Comparison of ENCODE assay signal across 11 mouse cellular contexts in the genomic region with DNA sequence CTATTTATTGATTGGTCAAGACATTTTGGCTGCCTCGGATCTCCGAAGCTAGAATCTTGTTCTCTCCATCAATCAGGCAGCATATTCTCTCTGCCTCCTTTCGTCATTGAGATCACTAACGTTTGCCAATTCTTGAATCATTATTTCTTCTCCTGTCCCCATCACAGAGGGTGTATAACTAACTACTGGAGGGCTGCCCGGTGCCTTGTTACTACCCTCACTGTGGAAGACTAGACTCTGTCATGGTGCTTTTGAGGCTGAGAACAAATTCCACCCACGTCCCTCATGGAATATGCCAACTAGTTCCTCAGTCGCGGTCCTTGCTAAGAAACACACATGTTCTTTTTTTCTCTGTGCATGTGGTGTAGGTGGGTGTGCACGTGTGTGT. TPM values are rescaled to one million over a fixed set of nuclear protein-coding genes. Genes with fewer than 3 reads are reported as not detected.
DNase-seq lines count a peak whose midpoint lies in the region; ATAC-seq lines count a peak whose summit lies in the region.
"Had no signal": no experiment of that assay in that cellular context is flagged by ENCODE, and none has a peak within 500 bp of the region (broad histone marks: within the 10 kb centered on the region; RNA-seq: fewer than 3 reads in every experiment).

No protein-coding gene starts in this region.

- no peaks in the 10 kb centered on the region for H3K36me3 ChIP-seq in forebrain, embryonic 14.5 days (ENCODE audit: control insufficient read depth, insufficient read depth, low read length)
- H3K36me3 ChIP-seq in midbrain, embryonic 15.5 days (replicated peaks): no peaks in the 10 kb centered on the region
- H3K36me3 ChIP-seq in heart, embryonic 12.5 days: no peaks in the 10 kb centered on the region

- 67% methylated on average over 9 of the region's 9 CpGs for WGBS in forebrain, embryonic 14.5 days
- WGBS in midbrain, embryonic 15.5 days: 86% methylated on average over 9 of the region's 9 CpGs
- WGBS in heart, embryonic 12.5 days: 89% methylated on average over 9 of the region's 9 CpGs

- H3K9ac ChIP-seq in forebrain, embryonic 14.5 days (ENCODE audit: low read length): no peak overlapping the region
- no peak overlapping the region for H3K9ac ChIP-seq in midbrain, embryonic 15.5 days
- H3K9ac ChIP-seq in heart, embryonic 12.5 days: no peak overlapping the region

- no peaks in the 10 kb centered on the region for H3K9me3 ChIP-seq in forebrain, embryonic 14.5 days (replicated peaks; ENCODE audit: control insufficient read depth, low read length)
- no peaks in the 10 kb centered on the region for H3K9me3 ChIP-seq in midbrain, embryonic 15.5 days
- no peaks in the 10 kb centered on the region for H3K9me3 ChIP-seq in heart, embryonic 12.5 days (replicated peaks)

- no peak overlapping the region for H3K4me2 ChIP-seq in forebrain, embryonic 14.5 days (ENCODE audit: low read length)
- no peak overlapping the region for H3K4me2 ChIP-seq in midbrain, embryonic 15.5 days
- no peak overlapping the region for H3K4me2 ChIP-seq in heart, embryonic 12.5 days

- ATAC-seq in forebrain, embryonic 14.5 days: peak; percentile 70
- ATAC-seq in midbrain, embryonic 15.5 days (replicated peaks): peak; percentile 38
- no peak for ATAC-seq in monocyte, adult 5-6 weeks (replicated peaks; ENCODE audit: insufficient number of reproducible peaks, low FRiP score, low TSS enrichment, poor library complexity, severe bottlenecking)
- ATAC-seq in megakaryocyte, adult 5-6 weeks (ENCODE audit: poor library complexity, severe bottlenecking): no peak
- no peak for ATAC-seq in heart, embryonic 12.5 days (ENCODE audit: insufficient number of reproducible peaks, low FRiP score)

- peak; percentile 68 for DNase-seq in cerebellum, adult 11-12 months
- DNase-seq in forebrain, embryonic 14.5 days (ENCODE audit: low spot score): peak; percentile 76
- DNase-seq in layer of hippocampus, adult 9-10 months (ENCODE audit: low spot score): peak; percentile 72
- DNase-seq in adrenal gland, adult 8-10 months: no peak
- DNase-seq: adrenal gland, adult 2 months; thymus, postnatal 25 days had no signal

- H3K27me3 ChIP-seq in forebrain, embryonic 14.5 days (replicated peaks; ENCODE audit: control insufficient read depth, insufficient read depth, low read length): no peaks in the 10 kb centered on the region
- no peaks in the 10 kb centered on the region for H3K27me3 ChIP-seq in midbrain, embryonic 15.5 days (replicated peaks)
- no peaks in the 10 kb centered on the region for H3K27me3 ChIP-seq in heart, embryonic 12.5 days (replicated peaks)

- H3K27ac ChIP-seq in forebrain, embryonic 14.5 days (ENCODE audit: low read depth, low read length): peak overlapping the region; percentile 65
- peak overlapping the region; percentile 50; the same call in 1 of the 2 replicates for H3K27ac ChIP-seq in midbrain, embryonic 15.5 days
- no peak overlapping the region for H3K27ac ChIP-seq in heart, embryonic 12.5 days (ENCODE audit: poor library complexity, severe bottlenecking)
- H3K27ac ChIP-seq: kidney, postnatal 0 days had no signal

- peaks cover 21% of the 10 kb centered on the region; the same call in 1 of the 2 replicates for H3K4me1 ChIP-seq in forebrain, embryonic 14.5 days (ENCODE audit: control insufficient read depth, insufficient read depth, low read length)
- H3K4me1 ChIP-seq in midbrain, embryonic 15.5 days: peaks cover 9% of the 10 kb centered on the region
- H3K4me1 ChIP-seq in heart, embryonic 12.5 days (replicated peaks): peaks cover 8% of the 10 kb centered on the region; the same call in 1 of the 2 replicates

- H3K4me3 ChIP-seq in forebrain, embryonic 14.5 days (ENCODE audit: low read depth, low read length): no peak overlapping the region
- H3K4me3 ChIP-seq in midbrain, embryonic 15.5 days: no peak overlapping the region
- no peak overlapping the region for H3K4me3 ChIP-seq in heart, embryonic 12.5 days

RNA-seq across cellular contexts. Expression of gene Paqr8, which starts 15.7 kb away (rescaled TPM):
- 18.7 and 23.0 TPM in 2 replicates for polyA plus RNA-seq in forebrain, embryonic 14.5 days (2014; fragmentation: Nextera tagmentation; extraction: Ambion mirVana)
- polyA plus RNA-seq in midbrain, embryonic 15.5 days (2015; fragmentation: Nextera tagmentation; extraction: Ambion mirVana): 23.7 and 24.2 TPM in 2 replicates
- total RNA-seq in monocyte, adult 5-6 weeks (2017): 0.57 to 2.1 TPM (median 1.2 TPM) in 3 replicates
- total RNA-seq in adrenal gland, adult 8-10 months (2022): 10 to 100 TPM; 57.6 to 67.3 (median 63.0) TPM
- total RNA-seq in megakaryocyte, adult 5-6 weeks (2015): 0.71 and 1.7 TPM in 2 replicates
- 0.84 and 1.1 TPM in 2 replicates for total RNA-seq in megakaryocyte, adult 5-6 weeks (2017)
- polyA plus RNA-seq in heart, embryonic 12.5 days (2016; fragmentation: Nextera tagmentation; extraction: Ambion mirVana): 4.1 and 4.9 TPM in 2 replicates

RNA-seq across cellular contexts. Expression of gene Efhc1, which starts 45.3 kb away (rescaled TPM):
- polyA plus RNA-seq in forebrain, embryonic 14.5 days (2014; fragmentation: Nextera tagmentation; extraction: Ambion mirVana): 2.6 and 2.7 TPM in 2 replicates
- 1.6 and 1.8 TPM in 2 replicates for polyA plus RNA-seq in midbrain, embryonic 15.5 days (2015; fragmentation: Nextera tagmentation; extraction: Ambion mirVana)
- 0.39 TPM in 1 of 3 replicates, not detected in the others for total RNA-seq in monocyte, adult 5-6 weeks (2017)
- 1 to 10 TPM; 2.7 to 4.0 (median 3.6) TPM for total RNA-seq in adrenal gland, adult 8-10 months (2022)
- 0.21 and 0.85 TPM in 2 replicates for total RNA-seq in megakaryocyte, adult 5-6 weeks (2015)
- not detected in 2 replicates for total RNA-seq in megakaryocyte, adult 5-6 weeks (2017)
- 0.99 and 1.1 TPM in 2 replicates for polyA plus RNA-seq in heart, embryonic 12.5 days (2016; fragmentation: Nextera tagmentation; extraction: Ambion mirVana)

Comparison
In these comparisons a context has a peak if more than half of its experiments do, and no peak if none do; other contexts are left out.
1. ATAC-seq: peak in forebrain, embryonic 14.5 days (single experiment) and midbrain, embryonic 15.5 days (single experiment); none in monocyte, adult 5-6 weeks (single experiment), megakaryocyte, adult 5-6 weeks (single experiment) and heart, embryonic 12.5 days (single experiment).
2. RNA of gene Paqr8, which starts 15.7 kb away (total RNA-seq): 57.6 to 67.3 TPM in adrenal gland, adult 8-10 months; 0.71 to 1.7 TPM in megakaryocyte, adult 5-6 weeks and 0.57 to 2.1 TPM in monocyte, adult 5-6 weeks; every median in the first group is over 10 times any median in the second.